Mouse (Mus musculus) gastrocnemius, adult 8-10 months (tissue): Measurements from ENCODE around the gene Abtb2. TPM values are rescaled to one million over a fixed set of nuclear protein-coding genes. Genes with fewer than 3 reads are reported as not detected.

Source experiments
- DNase-seq, 2 experiments: peaks; one replicate each; pipeline ENCODE4 v3.0.0; 2022; ENCODE audit warnings: low spot score in 2 of 2
- total RNA-seq, 4 experiments: library from RNA; stranded (reverse); gene quantifications; 2 replicates each; pipeline ENCODE4 v1.2.4; 2022

The Abtb2 gene
- total RNA-seq, 4 experiments from 2014 or later = 5.1 to 8.8 (median 7.5) TPM

- no peak for DNase-seq
These were observed 164.9 kb downstream of the Abtb2 start for GRCm38 (mm10) chr2:103730999-103731398.

DNA sequence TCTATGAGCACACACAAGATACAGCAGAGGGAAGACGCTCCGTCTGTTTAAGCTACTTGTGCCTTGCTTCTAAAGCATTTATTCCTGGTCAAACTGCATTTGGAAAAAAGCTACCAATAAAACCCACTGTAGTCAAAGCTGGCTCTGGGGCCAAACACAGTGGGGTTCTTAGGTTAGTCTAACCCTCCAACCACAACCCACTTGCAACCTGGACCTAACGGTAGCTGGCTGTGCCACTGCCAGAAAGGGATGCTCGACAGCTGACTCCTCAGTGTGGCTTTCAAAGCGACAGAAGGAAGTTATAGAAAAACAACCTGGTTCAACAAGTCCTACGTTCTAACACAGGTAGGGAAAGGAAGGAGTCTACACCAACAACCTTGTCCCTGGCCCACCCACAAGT, 165.3 kb downstream of the Abtb2 start:
- no peak for DNase-seq

GRCm38 (mm10) chr2:103742821-103743220, 176.7 kb downstream of the Abtb2 start:
- DNase-seq = no peak

- peak in 1 of 2 experiments; percentile 20 for DNase-seq
These were observed 177.4 kb downstream of the Abtb2 start for GRCm38 (mm10) chr2:103743536-103743935.

- DNase-seq = peak; percentile 20 to 22
These were observed 177.9 kb downstream of the Abtb2 start for GRCm38 (mm10) chr2:103743988-103744387.

- DNase-seq = no peak
These were observed 179.4 kb downstream of the Abtb2 start for GRCm38 (mm10) chr2:103745481-103745880.

- DNase-seq = no peak
These were observed 180.0 kb downstream of the Abtb2 start for GRCm38 (mm10) chr2:103746096-103746495.

GRCm38 (mm10) chr2:103746761-103747160, 180.7 kb downstream of the Abtb2 start:
- DNase-seq = no peak

DNA sequence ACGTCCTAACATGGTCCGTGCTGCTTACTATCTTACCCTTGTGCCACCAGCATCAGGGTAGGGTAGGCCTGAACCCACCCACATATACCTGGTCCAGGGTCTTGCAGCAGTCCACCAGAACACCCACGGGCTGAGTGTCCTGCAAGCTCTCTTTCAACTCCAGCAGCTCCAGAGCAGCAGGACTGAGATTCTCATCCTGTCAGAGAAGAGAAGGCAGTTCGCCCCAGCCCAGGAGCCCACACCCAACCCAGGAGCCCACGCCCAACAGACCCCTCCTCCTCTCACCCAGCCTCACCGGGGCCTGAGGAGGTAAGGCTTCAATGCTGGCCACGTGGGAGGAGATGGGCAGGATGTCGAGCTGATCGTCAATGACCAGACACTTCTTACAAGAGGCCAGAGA, 181.8 kb downstream of the Abtb2 start:
- no peak for DNase-seq

DNA sequence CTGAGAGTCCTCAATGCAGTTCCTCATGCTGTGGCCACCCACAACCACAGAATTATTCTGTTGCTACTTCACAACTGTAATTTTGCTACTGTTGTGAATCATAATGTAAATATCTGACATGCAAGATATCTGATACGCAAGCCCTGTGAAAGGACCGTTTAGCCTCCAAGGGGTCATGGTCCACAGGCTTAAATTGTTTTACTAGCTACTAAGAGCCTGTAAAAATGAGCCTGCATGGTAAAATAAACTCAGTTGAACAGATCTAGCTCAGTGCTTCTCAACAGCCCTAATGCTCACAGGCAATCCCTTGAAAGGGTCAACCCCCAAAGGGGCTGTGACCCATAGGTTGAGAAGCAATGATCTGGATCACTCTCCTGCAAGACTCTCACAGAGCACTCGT, 183.0 kb downstream of the Abtb2 start:
- no peak for DNase-seq

DNA sequence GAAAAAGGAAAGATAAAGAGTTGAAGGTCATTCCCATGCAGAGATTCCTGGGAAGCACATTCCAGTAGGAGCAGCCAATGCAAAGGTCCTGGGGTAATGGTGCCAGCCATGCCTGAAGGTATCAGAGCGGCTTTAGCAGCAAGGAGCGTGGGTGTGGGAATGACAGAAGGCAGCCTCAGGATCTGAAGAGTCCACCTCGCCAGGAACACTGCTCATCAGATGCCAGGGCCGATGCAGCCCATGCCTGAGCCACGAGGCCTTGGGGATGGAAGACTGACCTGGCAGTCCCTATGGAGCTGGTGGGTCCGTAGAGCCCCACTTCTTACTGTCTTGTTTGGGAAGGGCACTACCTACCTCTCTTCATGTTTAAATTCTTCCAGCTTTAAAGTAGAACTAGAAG, 185.7 kb downstream of the Abtb2 start:
- no peak for DNase-seq

- DNase-seq = no peak
These were observed 188.5 kb downstream of the Abtb2 start for GRCm38 (mm10) chr2:103754614-103755013.

GRCm38 (mm10) chr2:103755458-103756085, 189.5 kb downstream of the Abtb2 start:
- no peak for DNase-seq

GRCm38 (mm10) chr2:103760421-103760820, 194.3 kb downstream of the Abtb2 start:
- DNase-seq = no peak

DNA sequence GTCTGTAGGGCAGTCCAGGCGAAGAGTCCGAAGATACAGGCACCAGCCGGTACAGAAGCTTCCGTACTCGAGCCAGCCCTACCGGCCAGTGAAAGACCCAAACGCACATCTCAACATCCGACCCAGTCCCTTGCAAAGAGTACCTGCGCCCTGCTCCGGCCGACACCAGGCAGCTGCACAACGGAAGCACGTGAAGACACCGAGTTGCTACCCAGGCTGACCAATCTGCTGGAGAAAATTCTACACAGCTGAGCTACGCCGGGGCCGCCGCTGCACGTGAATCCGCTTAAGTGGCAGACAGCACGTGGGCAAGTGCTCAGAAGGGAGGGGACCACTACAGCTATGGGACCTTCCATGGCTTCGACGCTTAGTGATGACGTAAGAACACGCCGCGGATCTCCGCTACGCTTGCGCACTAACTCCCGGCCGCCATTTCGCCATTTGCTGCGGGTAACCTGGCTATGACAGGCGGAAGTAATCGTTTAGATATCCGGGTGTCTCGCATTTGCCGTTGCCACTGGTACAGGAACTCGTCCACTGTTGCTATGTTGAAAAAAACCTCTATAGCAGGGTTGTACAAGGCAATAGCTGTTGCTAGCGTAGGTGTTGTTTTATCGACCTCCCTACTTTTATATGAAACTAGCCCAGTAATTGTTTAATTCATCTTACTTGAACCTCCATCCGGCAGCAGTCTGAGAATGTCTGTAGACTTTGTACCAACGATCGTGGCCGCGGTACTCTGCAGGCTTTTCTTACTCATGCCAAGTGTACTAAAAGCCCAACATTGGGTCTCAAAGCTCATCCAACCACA, 195.0 kb downstream of the Abtb2 start, which contains the start of gene Nat10:
Nat10 (minus strand) TSS at position 365 of the 811 bp plus-strand sequence.
- DNase-seq = peak; percentile 96 to 97

DNA sequence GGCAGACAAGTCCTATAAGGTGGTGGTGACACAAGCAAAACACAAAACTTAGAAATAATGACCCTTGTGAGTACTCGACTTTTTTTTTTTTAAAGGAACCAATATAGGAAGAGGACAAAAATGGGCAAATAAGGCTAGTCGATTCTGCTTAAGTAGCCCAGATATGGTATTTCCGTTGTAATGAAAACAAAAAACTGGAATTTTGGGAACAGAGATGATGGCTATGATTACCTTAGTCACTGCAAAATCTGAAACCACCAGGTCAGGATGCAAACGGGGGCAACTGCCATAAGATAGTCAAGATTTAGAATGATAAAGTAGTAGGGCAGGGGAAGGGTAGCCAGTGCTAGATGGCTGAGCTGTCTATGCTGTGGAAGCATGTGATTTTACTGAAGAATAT, 195.9 kb downstream of the Abtb2 start:
- DNase-seq = no peak

DNA sequence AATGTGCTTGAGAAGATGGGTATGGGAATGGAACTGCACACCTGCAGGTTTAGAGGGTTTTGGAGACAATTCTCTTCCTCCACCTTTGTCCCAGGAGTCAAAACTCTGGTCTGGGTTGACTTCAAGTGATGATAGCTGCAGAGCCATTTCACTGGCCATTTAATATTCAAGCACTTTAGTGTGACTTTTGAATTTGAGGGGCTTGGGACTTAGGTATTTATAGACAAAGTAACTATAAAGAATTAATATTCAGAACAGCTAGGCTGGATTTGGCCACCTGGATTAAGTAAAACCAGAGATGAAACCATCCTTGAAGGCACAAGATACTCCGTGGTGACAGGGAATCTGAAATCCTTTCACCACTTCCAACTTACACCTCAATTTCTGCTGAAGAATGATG, 196.4 kb downstream of the Abtb2 start:
- no peak for DNase-seq

Other genes with a start within 250 kb of the Abtb2 start
- under 1 TPM in 2 of 4 experiments, not detected in 2; 0.17 to 0.63 TPM for gene Elf5, start 154.6 kb upstream of the Abtb2 start, total RNA-seq
- 100 to 1,000 TPM in 2 of 4 experiments, 10 to 100 TPM in 2; 85.9 to 103 (median 95.5) TPM for gene Cat, start 81.2 kb upstream of the Abtb2 start, total RNA-seq
- gene Nat10, start 195.0 kb downstream of the Abtb2 start, total RNA-seq = 10 to 100 TPM; 13.7 to 16.7 (median 14.6) TPM
- 10 to 100 TPM; 75.5 to 94.5 (median 78.7) TPM for gene Caprin1, start 231.3 kb downstream of the Abtb2 start, total RNA-seq